Mouse (Mus musculus): ENCODE results near the gene Dek. TPM values are rescaled to one million over a fixed set of nuclear protein-coding genes. Genes with fewer than 3 reads are reported as not detected.

Dek gene
- 314 and 345 TPM in 2 replicates for polyA plus RNA-seq (2014; fragmentation: Nextera tagmentation; extraction: Ambion mirVana)

DNA sequence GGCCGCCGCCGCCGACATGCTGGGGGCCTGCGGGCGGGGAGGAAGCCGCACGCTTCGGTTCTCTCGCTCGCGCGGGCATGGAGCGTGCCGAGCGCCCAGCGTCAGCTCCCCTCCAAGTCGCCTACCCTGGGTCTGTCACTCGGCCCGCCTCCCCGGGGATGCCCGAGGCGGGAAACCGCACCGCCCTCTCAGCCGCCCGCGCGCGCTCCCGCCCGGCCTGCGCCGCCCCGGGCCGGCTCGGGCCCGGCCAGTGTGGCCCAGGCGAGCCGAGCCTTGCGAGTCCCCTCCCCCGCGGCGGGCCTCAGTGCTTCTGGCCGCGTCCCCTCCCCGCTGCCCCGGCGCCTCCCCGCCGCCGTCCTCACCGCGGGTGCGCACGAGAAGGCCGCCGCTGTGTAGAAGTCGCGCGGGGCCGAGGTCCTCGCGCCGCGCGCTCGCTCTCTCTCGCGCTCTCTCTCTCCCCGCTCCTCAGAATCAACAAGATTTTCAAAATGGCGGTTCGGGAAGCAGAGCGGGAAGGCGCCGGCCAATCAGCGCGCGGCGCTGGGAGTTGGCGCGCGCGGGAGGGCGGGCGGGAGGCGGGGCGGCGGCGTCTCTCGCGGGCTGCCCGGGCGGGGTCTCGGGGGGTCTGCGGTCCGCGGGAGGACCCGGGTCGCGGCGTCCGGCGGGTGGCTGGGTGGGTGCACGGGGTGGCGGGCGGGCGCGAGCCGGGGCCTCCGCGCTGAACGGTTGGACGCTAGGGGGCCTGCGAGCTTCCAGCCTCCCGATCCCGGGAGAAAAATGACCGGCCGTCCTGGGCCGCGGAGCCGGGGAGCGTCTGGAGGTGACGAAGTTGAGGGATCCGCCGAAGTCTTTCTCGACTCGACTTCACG lies at the start of gene Dek:
Gene Dek, minus strand, starts transcription at position 491 of the 869 bp plus-strand sequence.
- Histone ChIP-seq H3K4me2 (ENCODE audit: low read depth, low read length) (peak within 1 kb of the TSS; percentile 64), H3K27me3 (ENCODE audit: control insufficient read depth, insufficient read depth, low read length) (no peaks in the 10 kb centered on the region)
- under 1% methylated on average over 100 of the region's 129 CpGs for WGBS

DNA sequence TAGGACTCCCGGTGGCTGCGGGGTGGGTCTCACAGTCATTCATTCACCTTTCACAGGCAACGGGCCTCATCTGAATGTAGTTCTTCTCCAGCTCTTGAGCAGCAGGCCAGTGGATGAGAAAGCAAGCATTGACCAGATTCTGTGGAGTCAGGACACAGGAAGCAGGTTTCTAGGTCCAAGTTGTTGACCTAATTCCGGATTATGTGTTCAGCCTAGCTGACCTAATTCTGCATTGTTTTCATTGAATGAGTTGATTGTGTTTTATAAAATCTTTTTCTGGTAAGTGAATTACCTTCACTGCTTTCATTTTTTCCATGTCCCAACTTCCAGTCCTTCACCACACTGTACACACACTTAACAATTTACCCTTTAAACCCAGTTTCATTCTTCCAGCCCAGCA lies 48.9 kb upstream of the Dek start:
- DNase-seq (ENCODE audit: low spot score) (no peak), ATAC-seq (replicated peaks; ENCODE audit: insufficient number of reproducible peaks, low FRiP score, low TSS enrichment, low read depth) (no peak)
- Histone ChIP-seq H3K4me1 (ENCODE audit: control insufficient read depth, insufficient read depth, low read length) (no peaks in the 10 kb centered on the region), H3K4me2 (ENCODE audit: low read depth, low read length) (no peak overlapping the region), H3K36me3 (replicated peaks; ENCODE audit: control insufficient read depth, insufficient read depth, low read depth, low read length) (no peaks in the 10 kb centered on the region), H3K4me3 (ENCODE audit: low read depth, low read length) (no peak overlapping the region), H3K9ac (replicated peaks; ENCODE audit: low read length) (no peak overlapping the region), H3K27me3 (ENCODE audit: control insufficient read depth, insufficient read depth, low read length) (no peaks in the 10 kb centered on the region), H3K27ac (replicated peaks; ENCODE audit: low read depth, low read length) (no peak overlapping the region), H3K9me3 (replicated peaks; ENCODE audit: control insufficient read depth, low read length) (no peaks in the 10 kb centered on the region)
- WGBS: 74% methylated on average over 4 of the region's 4 CpGs

More for the DNA sequence above, at the start of gene Dek:
- Histone ChIP-seq H3K4me1 (ENCODE audit: control insufficient read depth, insufficient read depth, low read length) (peaks cover 2% of the 10 kb centered on the region; the same call in 1 of the 2 replicates), H3K4me3 (ENCODE audit: low read depth, low read length) (peak within 1 kb of the TSS; percentile 96), H3K36me3 (replicated peaks; ENCODE audit: control insufficient read depth, insufficient read depth, low read depth, low read length) (no peaks in the 10 kb centered on the region), H3K9ac (replicated peaks; ENCODE audit: low read length) (peak within 1 kb of the TSS; percentile 99), H3K9me3 (replicated peaks; ENCODE audit: control insufficient read depth, low read length) (no peaks in the 10 kb centered on the region), H3K27ac (replicated peaks; ENCODE audit: low read depth, low read length) (peak within 1 kb of the TSS; percentile 100)
- ATAC-seq (replicated peaks; ENCODE audit: insufficient number of reproducible peaks, low FRiP score, low TSS enrichment, low read depth) (peak; percentile 91), DNase-seq (ENCODE audit: low spot score) (peak; percentile 94)

DNA sequence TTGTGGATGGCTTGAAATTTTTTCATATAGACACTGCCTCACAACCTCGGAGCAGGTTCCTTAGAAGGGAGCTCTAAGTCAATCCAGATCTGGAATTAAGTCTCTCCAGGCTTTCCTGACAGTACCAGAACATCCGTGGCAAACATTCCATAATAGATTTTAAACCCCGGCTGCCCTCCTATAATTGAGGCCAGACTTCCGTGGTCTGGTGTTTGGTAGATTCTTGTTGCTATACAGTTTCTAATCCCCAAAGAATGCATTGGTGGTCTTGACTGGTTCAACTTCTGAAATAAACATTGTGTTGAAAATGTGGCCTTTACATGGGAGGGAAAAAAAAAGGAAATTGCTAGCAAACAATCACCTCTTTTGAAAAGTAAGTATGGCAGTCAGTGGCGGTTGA lies 47.2 kb upstream of the Dek start:
- Histone ChIP-seq H3K4me3 (ENCODE audit: low read depth, low read length) (no peak overlapping the region), H3K36me3 (replicated peaks; ENCODE audit: control insufficient read depth, insufficient read depth, low read depth, low read length) (no peaks in the 10 kb centered on the region), H3K9ac (replicated peaks; ENCODE audit: low read length) (no peak overlapping the region), H3K4me2 (ENCODE audit: low read depth, low read length) (no peak overlapping the region), H3K9me3 (replicated peaks; ENCODE audit: control insufficient read depth, low read length) (no peaks in the 10 kb centered on the region), H3K27me3 (ENCODE audit: control insufficient read depth, insufficient read depth, low read length) (no peaks in the 10 kb centered on the region), H3K4me1 (ENCODE audit: control insufficient read depth, insufficient read depth, low read length) (no peaks in the 10 kb centered on the region), H3K27ac (replicated peaks; ENCODE audit: low read depth, low read length) (no peak overlapping the region)
- ATAC-seq (replicated peaks; ENCODE audit: insufficient number of reproducible peaks, low FRiP score, low TSS enrichment, low read depth) (no peak), DNase-seq (ENCODE audit: low spot score) (peak; percentile 75)
- 40% methylated on average over 5 of the region's 5 CpGs for WGBS

DNA sequence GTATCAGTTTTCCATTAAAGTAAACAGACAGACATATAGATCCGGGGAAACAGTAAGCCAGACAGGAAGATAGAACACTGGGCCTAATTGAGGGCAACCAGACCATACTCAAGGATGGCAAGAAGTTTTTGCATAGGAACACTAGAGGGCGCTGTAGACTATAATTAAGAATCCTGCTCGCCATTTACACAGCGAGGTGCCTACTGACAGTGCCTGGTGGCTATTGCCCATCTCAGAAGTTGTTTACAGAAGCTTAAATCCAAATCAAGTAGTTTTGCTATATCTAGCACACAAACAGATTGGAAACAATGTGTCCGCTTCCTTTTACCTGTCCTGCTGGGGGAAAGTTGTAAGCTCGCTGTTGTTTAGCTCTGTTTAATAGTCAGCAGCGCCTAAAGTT lies 46.4 kb upstream of the Dek start:
- no peak overlapping the region for H3K9ac ChIP-seq (replicated peaks; ENCODE audit: low read length)
- DNase-seq (ENCODE audit: low spot score): peak; percentile 93
- 36% methylated on average over 7 of the region's 7 CpGs for WGBS
- no peaks in the 10 kb centered on the region for H3K36me3 ChIP-seq (replicated peaks; ENCODE audit: control insufficient read depth, insufficient read depth, low read depth, low read length)
- no peak overlapping the region for H3K4me2 ChIP-seq (ENCODE audit: low read depth, low read length)
- H3K27me3 ChIP-seq (ENCODE audit: control insufficient read depth, insufficient read depth, low read length): no peaks in the 10 kb centered on the region
- no peak overlapping the region for H3K4me3 ChIP-seq (ENCODE audit: low read depth, low read length)
- H3K4me1 ChIP-seq (ENCODE audit: control insufficient read depth, insufficient read depth, low read length): no peaks in the 10 kb centered on the region
- no peaks in the 10 kb centered on the region for H3K9me3 ChIP-seq (replicated peaks; ENCODE audit: control insufficient read depth, low read length)
- 0 out of 2 replicates have a peak, but pooled peaks have one; percentile 68 for ATAC-seq (replicated peaks; ENCODE audit: insufficient number of reproducible peaks, low FRiP score, low TSS enrichment, low read depth)
- H3K27ac ChIP-seq (replicated peaks; ENCODE audit: low read depth, low read length): no peak overlapping the region

DNA sequence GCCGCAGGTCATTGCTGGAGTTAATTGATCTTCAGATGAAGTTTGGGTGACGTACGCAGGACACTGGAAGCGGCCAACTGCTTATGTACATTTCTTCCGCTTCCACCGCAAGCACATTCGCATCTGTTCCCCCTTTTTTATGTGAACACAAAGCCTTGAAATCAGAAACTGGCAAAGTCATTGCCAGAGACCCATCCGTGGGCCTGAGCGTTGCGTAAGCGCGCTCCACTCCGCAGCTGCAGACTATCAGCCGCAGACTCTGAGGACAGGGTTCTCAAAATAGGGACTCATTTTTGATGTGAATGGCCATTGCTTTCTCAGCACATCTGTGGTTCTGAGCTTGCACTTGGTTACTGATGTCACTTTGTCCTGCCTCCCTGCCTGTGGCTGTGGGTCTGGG lies 45.1 kb upstream of the Dek start:
- Histone ChIP-seq H3K9me3 (replicated peaks; ENCODE audit: control insufficient read depth, low read length) (no peaks in the 10 kb centered on the region), H3K27ac (replicated peaks; ENCODE audit: low read depth, low read length) (no peak overlapping the region), H3K4me1 (ENCODE audit: control insufficient read depth, insufficient read depth, low read length) (no peaks in the 10 kb centered on the region), H3K27me3 (ENCODE audit: control insufficient read depth, insufficient read depth, low read length) (no peaks in the 10 kb centered on the region), H3K4me2 (ENCODE audit: low read depth, low read length) (no peak overlapping the region), H3K9ac (replicated peaks; ENCODE audit: low read length) (no peak overlapping the region), H3K36me3 (replicated peaks; ENCODE audit: control insufficient read depth, insufficient read depth, low read depth, low read length) (no peaks in the 10 kb centered on the region), H3K4me3 (ENCODE audit: low read depth, low read length) (no peak overlapping the region)
- ATAC-seq (replicated peaks; ENCODE audit: insufficient number of reproducible peaks, low FRiP score, low TSS enrichment, low read depth): no peak
- no peak for DNase-seq (ENCODE audit: low spot score)
- WGBS: 90% methylated on average over 14 of the region's 14 CpGs

DNA sequence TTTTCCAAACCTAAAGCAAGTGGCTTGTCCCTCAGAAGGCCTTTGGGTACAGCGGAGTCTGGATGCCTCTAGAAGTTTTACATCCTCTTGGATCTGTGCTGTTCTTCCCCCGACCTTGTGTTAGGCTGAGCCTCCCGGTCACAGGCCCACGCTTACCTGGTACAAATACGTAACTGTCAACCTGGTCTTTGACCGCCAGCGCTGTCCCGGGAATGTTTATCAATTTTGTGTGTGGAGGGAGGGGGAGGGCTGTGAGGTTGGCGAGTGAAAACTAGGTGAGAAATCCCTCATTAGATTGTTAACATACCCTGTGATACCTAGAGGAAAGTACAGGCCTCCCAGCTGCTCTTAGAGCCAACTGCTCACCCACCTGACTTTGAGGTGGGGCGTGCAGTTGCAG lies 44.0 kb upstream of the Dek start:
- no peak overlapping the region for H3K9ac ChIP-seq (replicated peaks; ENCODE audit: low read length)
- no peak for DNase-seq (ENCODE audit: low spot score)
- H3K4me2 ChIP-seq (ENCODE audit: low read depth, low read length): no peak overlapping the region
- H3K9me3 ChIP-seq (replicated peaks; ENCODE audit: control insufficient read depth, low read length): no peaks in the 10 kb centered on the region
- ATAC-seq (replicated peaks; ENCODE audit: insufficient number of reproducible peaks, low FRiP score, low TSS enrichment, low read depth): no peak
- H3K36me3 ChIP-seq (replicated peaks; ENCODE audit: control insufficient read depth, insufficient read depth, low read depth, low read length): no peaks in the 10 kb centered on the region
- WGBS: 90% methylated on average over 10 of the region's 10 CpGs
- H3K4me3 ChIP-seq (ENCODE audit: low read depth, low read length): no peak overlapping the region
- no peaks in the 10 kb centered on the region for H3K4me1 ChIP-seq (ENCODE audit: control insufficient read depth, insufficient read depth, low read length)
- no peak overlapping the region for H3K27ac ChIP-seq (replicated peaks; ENCODE audit: low read depth, low read length)
- no peaks in the 10 kb centered on the region for H3K27me3 ChIP-seq (ENCODE audit: control insufficient read depth, insufficient read depth, low read length)

DNA sequence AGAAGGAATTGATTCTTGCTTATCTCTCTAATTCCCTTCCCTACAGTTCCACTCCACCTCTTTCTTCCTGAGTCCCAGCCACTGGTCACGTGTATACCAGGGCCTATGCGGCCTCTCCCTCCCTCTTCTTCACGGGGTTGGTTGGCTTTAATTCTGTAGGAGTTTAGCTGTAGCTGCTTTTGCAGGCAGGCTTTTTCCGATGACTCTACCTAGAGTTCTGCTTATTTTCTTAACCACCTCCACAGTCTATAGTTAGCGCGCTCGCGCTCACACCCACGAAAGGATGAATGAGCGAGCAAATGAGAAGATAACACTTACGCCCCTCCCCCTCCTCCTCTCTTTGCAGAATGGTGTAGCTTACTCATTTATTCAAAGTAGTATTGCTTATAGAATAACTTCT lies 42.6 kb upstream of the Dek start:
- Histone ChIP-seq H3K36me3 (replicated peaks; ENCODE audit: control insufficient read depth, insufficient read depth, low read depth, low read length) (no peaks in the 10 kb centered on the region), H3K4me2 (ENCODE audit: low read depth, low read length) (no peak overlapping the region), H3K27me3 (ENCODE audit: control insufficient read depth, insufficient read depth, low read length) (no peaks in the 10 kb centered on the region), H3K9ac (replicated peaks; ENCODE audit: low read length) (no peak overlapping the region), H3K4me3 (ENCODE audit: low read depth, low read length) (no peak overlapping the region), H3K9me3 (replicated peaks; ENCODE audit: control insufficient read depth, low read length) (no peaks in the 10 kb centered on the region), H3K27ac (replicated peaks; ENCODE audit: low read depth, low read length) (no peak overlapping the region), H3K4me1 (ENCODE audit: control insufficient read depth, insufficient read depth, low read length) (no peaks in the 10 kb centered on the region)
- DNase-seq (ENCODE audit: low spot score) (no peak), ATAC-seq (replicated peaks; ENCODE audit: insufficient number of reproducible peaks, low FRiP score, low TSS enrichment, low read depth) (no peak)
- WGBS: 67% methylated on average over 11 of the region's 11 CpGs

DNA sequence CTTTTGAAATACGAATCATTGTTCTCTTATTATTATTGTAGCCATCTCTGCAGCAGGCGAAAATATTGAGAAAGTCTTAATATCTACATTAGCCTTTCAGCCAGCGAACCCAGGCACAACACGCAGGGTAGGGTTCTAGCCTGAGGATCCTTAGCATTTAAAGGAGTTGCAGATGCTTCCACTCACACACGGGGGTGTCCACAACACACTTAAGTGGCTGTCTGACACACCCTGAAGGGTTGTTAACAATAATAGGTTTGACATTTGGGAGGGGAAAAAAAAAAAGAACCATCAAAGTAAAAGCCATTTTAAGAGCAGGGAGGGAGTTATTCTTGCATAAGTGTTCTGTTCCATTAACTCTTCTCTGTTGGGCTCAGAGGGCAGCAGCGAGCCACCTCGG lies 40.4 kb upstream of the Dek start:
- Histone ChIP-seq H3K4me2 (ENCODE audit: low read depth, low read length) (no peak overlapping the region), H3K4me1 (ENCODE audit: control insufficient read depth, insufficient read depth, low read length) (no peaks in the 10 kb centered on the region), H3K27me3 (ENCODE audit: control insufficient read depth, insufficient read depth, low read length) (no peaks in the 10 kb centered on the region), H3K36me3 (replicated peaks; ENCODE audit: control insufficient read depth, insufficient read depth, low read depth, low read length) (no peaks in the 10 kb centered on the region), H3K4me3 (ENCODE audit: low read depth, low read length) (no peak overlapping the region), H3K9ac (replicated peaks; ENCODE audit: low read length) (no peak overlapping the region), H3K9me3 (replicated peaks; ENCODE audit: control insufficient read depth, low read length) (no peaks in the 10 kb centered on the region), H3K27ac (replicated peaks; ENCODE audit: low read depth, low read length) (no peak overlapping the region)
- DNase-seq (ENCODE audit: low spot score) (no peak), ATAC-seq (replicated peaks; ENCODE audit: insufficient number of reproducible peaks, low FRiP score, low TSS enrichment, low read depth) (no peak)
- 68% methylated on average over 7 of the region's 7 CpGs for WGBS
